Mouse (Mus musculus): ENCODE results near the gene Anks3. TPM values are rescaled to one million over a fixed set of nuclear protein-coding genes. Genes with fewer than 3 reads are reported as not detected.

The Anks3 gene
- 74.7 TPM for total RNA-seq (2023)

DNA sequence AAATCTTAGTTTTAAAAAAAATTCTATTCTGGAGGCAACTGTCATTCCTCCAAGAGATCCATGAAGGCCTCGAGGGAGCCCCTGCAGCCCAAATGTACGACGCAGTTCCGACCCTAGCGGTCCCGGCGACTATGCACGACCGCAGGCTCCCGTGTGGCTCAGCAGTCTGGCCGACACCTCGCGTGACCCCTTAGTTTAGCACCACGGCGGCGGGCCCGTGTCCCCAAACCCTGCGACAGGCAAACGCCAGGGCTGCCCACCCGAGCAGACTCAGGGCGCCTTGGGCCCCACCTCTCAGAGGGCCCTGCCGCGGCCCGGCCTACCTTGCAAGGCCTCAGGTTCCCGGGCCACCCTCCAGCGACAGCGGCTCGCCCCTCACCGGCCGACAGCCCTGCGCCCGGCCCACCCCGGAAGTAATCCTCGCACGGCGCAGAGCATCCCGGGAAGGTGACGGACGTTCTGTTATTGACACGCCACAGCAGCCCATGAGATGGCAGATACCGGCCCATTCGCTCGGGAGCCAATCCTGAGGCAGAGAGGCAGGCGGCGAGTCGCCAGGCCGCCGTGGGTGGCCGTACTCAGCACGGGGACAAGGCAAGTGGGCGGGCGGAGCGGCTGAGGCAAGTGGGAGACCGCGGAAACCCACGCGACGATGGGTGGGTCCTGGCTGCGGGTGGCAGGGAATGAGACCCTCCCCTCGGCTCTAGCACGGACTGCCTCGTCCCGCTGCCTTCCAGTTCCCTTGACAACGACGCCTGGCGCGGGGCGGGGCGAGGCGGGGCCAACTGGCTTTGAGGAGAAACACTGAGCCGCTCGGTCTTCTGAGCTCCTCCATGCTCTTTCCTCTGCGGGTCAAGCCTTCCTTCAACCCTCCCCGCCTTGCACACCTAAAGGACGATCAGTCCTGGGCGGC lies at the start of gene Anks3:
Anks3 (minus strand) TSS at position 409 of the 913 bp plus-strand sequence.

DNA sequence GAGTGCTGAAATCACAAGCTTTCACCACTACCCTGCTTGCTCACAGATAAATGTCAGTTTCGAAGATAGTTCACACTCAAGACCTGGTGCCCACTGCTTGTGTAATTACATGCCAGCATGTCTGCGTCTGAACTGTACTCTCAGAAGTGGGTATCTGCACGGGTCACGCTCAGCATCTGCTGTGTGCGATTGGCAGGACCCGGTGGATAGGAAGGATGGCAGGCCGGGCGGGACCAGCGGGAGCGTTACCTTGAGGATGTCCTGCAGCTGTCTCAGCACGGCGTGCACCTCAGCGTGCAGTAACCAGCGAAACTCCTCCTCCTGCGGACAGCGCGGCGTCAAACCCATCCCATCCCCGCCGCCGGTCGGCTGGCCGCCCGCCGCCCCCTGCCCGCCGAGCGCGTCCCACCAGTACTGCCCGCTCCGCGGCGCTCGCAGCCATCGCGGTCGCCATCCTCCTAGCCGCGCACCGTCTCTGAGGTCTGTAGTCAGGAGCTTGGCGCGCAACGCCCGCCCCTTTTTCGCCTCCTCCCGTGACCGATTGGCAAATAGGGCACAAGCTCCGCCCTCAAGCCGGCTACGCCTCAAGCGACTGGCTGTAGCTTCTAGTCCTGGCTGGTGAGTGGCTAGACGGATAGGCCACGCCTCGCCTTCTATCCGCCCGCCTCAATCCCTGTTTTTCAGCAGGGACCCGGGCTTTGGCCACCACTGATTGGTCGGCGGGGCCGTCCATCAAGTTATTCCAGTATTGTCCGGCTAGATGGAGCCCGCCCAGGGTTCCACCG lies 49.2 kb upstream of the Anks3 start, which contains the start of gene Rogdi:
Rogdi (minus strand) TSS at position 500 of the 785 bp plus-strand sequence.

DNA sequence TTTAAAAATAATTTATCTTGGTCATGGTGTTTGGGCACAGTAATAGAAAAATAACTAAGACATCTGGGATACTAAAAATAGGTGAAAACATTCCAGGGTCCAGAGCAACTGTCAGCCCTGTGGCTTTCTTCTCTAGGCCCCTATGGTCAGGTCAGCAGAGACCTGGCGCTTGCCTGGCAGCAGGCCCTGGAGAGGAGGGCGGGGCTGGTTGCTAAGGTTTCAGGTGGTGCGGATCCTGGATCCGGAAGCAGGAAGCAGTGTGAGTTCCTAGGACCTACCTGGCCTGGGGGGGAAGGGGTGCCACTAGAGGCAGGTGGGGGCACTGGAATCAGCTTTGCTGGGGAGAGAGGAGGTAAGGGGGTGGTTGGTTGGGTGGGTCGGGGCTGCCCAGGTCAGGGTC lies 43.1 kb upstream of the Anks3 start, which contains the start of gene Smim22:
Smim22 (plus strand) TSS at position 222 of the 400 bp plus-strand sequence.

DNA sequence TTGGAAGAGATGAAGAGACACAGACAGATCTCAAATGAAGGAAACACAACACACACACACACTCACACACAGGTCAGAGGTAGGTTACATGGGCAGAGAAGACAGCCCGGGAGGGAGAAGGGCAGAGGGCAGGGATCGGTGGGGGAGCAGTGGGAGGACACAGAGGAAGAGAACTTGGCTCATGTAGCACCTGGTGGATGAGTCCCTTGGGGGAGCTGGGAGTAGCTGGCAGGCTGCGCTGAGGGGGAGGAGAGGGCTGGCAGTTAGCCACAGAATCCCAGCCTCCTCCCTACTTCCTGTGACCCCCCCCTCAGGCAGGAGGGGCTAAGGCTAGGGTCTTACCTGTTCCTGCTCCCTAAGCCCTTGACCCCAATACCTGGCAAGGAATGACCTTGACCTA lies 33.5 kb upstream of the Anks3 start, which contains the start of gene Sept12:
Sept12 (minus strand) TSS at position 300 of the 400 bp plus-strand sequence.

DNA sequence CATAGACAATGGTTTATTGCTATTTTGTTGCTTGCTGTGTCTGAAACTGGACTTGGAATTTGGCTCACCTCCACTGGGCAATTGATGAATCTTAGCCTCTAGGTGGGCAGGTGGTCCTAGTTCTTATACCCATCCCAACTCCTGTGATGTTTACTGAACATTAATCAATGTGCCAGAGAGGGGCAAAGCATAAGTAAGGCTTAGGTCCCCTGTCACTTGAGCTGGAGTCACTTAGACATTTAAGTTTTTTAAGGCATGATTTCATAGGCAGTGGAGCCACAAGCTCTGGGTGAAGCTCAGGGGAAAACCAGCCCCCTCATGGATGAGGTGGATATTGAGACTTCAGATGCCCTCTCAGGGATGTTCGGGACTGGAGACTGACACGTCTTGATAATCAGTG lies 25.5 kb downstream of the Anks3 start, which contains the start of gene Nudt16l1:
Nudt16l1 (plus strand) TSS at position 301 of the 400 bp plus-strand sequence.

Other genes with a start within 250 kb of the Anks3 start
- 2.1 TPM for gene Nmral1, start 244.8 kb downstream of the Anks3 start, total RNA-seq (2023)
- gene Hmox2, start 237.8 kb downstream of the Anks3 start, total RNA-seq (2023), result 40.5 TPM
- gene Cdip1, start 173.9 kb downstream of the Anks3 start, total RNA-seq (2023), result 46.0 TPM
- gene 4930562C15Rik, start 128.8 kb downstream of the Anks3 start, total RNA-seq (2023), result not detected
- gene Ubald1, start 83.9 kb downstream of the Anks3 start, total RNA-seq (2023), result 198 TPM
- gene Mgrn1, start 78.0 kb downstream of the Anks3 start, total RNA-seq (2023), result 65.7 TPM
- gene Nudt16l1, start 25.4 kb downstream of the Anks3 start, total RNA-seq (2023), result 57.1 TPM
- not detected for gene Sept12, start 33.6 kb upstream of the Anks3 start, total RNA-seq (2023)
- not detected for gene Smim22, start 43.1 kb upstream of the Anks3 start, total RNA-seq (2023)
- gene Rogdi, start 49.3 kb upstream of the Anks3 start, total RNA-seq (2023), result 19.8 TPM
- gene Glyr1, start 85.7 kb upstream of the Anks3 start, total RNA-seq (2023), result 111 TPM
- 103 TPM for gene Ubn1, start 85.9 kb upstream of the Anks3 start, total RNA-seq (2023)
- 0.46 TPM for gene Ppl, start 168.2 kb upstream of the Anks3 start, total RNA-seq (2023)
- not detected for gene Sec14l5, start 182.9 kb upstream of the Anks3 start, total RNA-seq (2023)
- 26.2 TPM for gene Nagpa, start 239.8 kb upstream of the Anks3 start, total RNA-seq (2023)